Mouse (Mus musculus) C2C12 (cell line): ENCODE data around the gene Ap1s1.

Source experiments
- CEBPB ChIP-seq: IDR thresholded peaks from one replicate; pipeline ENCODE4 v1.6.1; 2011; ENCODE audit warnings: low read depth, mild to moderate bottlenecking, control low read depth, moderate library complexity
- CTCF ChIP-seq: IDR thresholded peaks from one replicate; pipeline ENCODE4 v1.5.1; 2011; ENCODE audit not compliant: control insufficient read depth, insufficient read depth, insufficient read length
- MAX ChIP-seq: IDR thresholded peaks from one replicate; pipeline ENCODE4 v1.6.1; 2011; ENCODE audit warnings: mild to moderate bottlenecking, control low read depth
- MYOD1 ChIP-seq: IDR thresholded peaks from one replicate; pipeline ENCODE4 v1.6.1; 2011; ENCODE audit warnings: low read depth; ENCODE audit not compliant: control insufficient read depth, insufficient read length
- USF1 ChIP-seq: IDR thresholded peaks from one replicate; pipeline ENCODE4 v1.6.1; 2011; ENCODE audit warnings: low read depth, mild to moderate bottlenecking, control low read depth, moderate library complexity

DNA sequence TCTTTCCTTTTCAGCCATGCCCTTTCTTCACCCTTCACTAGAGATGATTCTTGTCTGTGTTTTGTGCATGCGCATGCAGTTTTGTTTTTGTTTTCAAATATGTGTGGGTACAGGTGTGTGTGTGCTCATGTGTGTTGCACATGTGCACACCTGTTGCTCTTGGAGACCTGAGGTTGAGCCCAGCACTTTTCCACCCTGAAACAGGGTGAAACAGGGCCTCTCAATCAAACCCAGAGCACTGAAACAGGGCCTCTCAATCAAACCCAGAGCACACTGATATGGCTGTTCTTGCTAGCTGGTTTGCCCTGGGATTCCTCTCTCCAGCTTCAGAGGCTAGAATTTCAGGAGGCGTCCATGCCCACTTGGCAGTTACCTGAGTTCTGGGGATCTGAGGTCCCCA lies 45.3 kb downstream of the Ap1s1 start:
- no peak for TF ChIP-seq CTCF
- TF ChIP-seq CEBPB: no peak
- no peak for TF ChIP-seq MAX
- no peak for TF ChIP-seq MYOD1
- TF ChIP-seq USF1: no peak
